Mouse (Mus musculus) gastrocnemius, adult 8-10 months (tissue): ENCODE data around the gene Aldh3b2. TPM values are rescaled to one million over a fixed set of nuclear protein-coding genes. Genes with fewer than 3 reads are reported as not detected.

Source experiments
- DNase-seq, 2 experiments: peaks; one replicate each; pipeline ENCODE4 v3.0.0; 2022; ENCODE audit warnings: low spot score in 2 of 2
- total RNA-seq, 4 experiments: library from RNA; stranded (reverse); gene quantifications; 2 replicates each; pipeline ENCODE4 v1.2.4; 2022

Gene Aldh3b2
- total RNA-seq, 4 experiments from 2014 or later: 0.19 to 0.62 (median 0.52) TPM; not detected in 1

- no peak for DNase-seq
Observed at GRCm38 (mm10) chr19:3985261-3985681, 13.1 kb downstream of the Aldh3b2 start.

GRCm38 (mm10) chr19:3986334-3986733 is 14.2 kb downstream of the Aldh3b2 start, which contains the start of gene Acy3:
TSS of gene Acy3 (plus strand) at chr19:3986570.
- peak; percentile 68 to 79 for DNase-seq

GRCm38 (mm10) chr19:3988066-3988465 is 15.9 kb downstream of the Aldh3b2 start:
- no peak for DNase-seq

- DNase-seq: no peak
Observed at GRCm38 (mm10) chr19:3988750-3989149, 16.6 kb downstream of the Aldh3b2 start.

- peak in 1 of 2 experiments; percentile 48 for DNase-seq
Observed at GRCm38 (mm10) chr19:3990804-3991203, 18.7 kb downstream of the Aldh3b2 start.

GRCm38 (mm10) chr19:3991562-3991961 is 19.4 kb downstream of the Aldh3b2 start:
- no peak for DNase-seq

GRCm38 (mm10) chr19:3991966-3992365 is 19.8 kb downstream of the Aldh3b2 start:
- DNase-seq: no peak

- no peak for DNase-seq
Observed at GRCm38 (mm10) chr19:3992416-3992815, 20.3 kb downstream of the Aldh3b2 start, which contains the start of gene Tbx10. TSS of gene Tbx10 (plus strand) at chr19:3992752.

- no peak for DNase-seq
Observed at GRCm38 (mm10) chr19:3994932-3995331, 22.8 kb downstream of the Aldh3b2 start.

- no peak for DNase-seq
Observed at GRCm38 (mm10) chr19:3995505-3995904, 23.4 kb downstream of the Aldh3b2 start.

- DNase-seq: no peak
Observed at GRCm38 (mm10) chr19:3996106-3996505, 24.0 kb downstream of the Aldh3b2 start.

GRCm38 (mm10) chr19:3996747-3997146 is 24.6 kb downstream of the Aldh3b2 start:
- DNase-seq: no peak

GRCm38 (mm10) chr19:3997231-3997630 is 25.1 kb downstream of the Aldh3b2 start:
- no peak for DNase-seq

GRCm38 (mm10) chr19:3998335-3998734 is 26.2 kb downstream of the Aldh3b2 start:
- DNase-seq: no peak

GRCm38 (mm10) chr19:3999121-3999730 is 27.1 kb downstream of the Aldh3b2 start:
- no peak for DNase-seq

GRCm38 (mm10) chr19:4000119-4000900 is 28.2 kb downstream of the Aldh3b2 start, which contains the start of the genes Nudt8 and Gm49405:
TSS of gene Nudt8 (plus strand) at chr19:4000580.
TSS of gene Gm49405 (plus strand) at chr19:4000626.
- peak; percentile 95 to 97 for DNase-seq

- no peak for DNase-seq
Observed at GRCm38 (mm10) chr19:4000949-4001525, 28.9 kb downstream of the Aldh3b2 start.

- no peak for DNase-seq
Observed at GRCm38 (mm10) chr19:4001752-4002151, 29.6 kb downstream of the Aldh3b2 start.

GRCm38 (mm10) chr19:4003112-4003511 is 31.0 kb downstream of the Aldh3b2 start, which contains the start of gene Doc2g:
TSS of gene Doc2g (plus strand) at chr19:4003313.
- no peak for DNase-seq

- no peak for DNase-seq
Observed at GRCm38 (mm10) chr19:4003641-4004040, 31.5 kb downstream of the Aldh3b2 start.

GRCm38 (mm10) chr19:4004331-4004730 is 32.2 kb downstream of the Aldh3b2 start:
- DNase-seq: no peak

GRCm38 (mm10) chr19:4005091-4005490 is 33.0 kb downstream of the Aldh3b2 start:
- no peak for DNase-seq
